Mouse (Mus musculus): ENCODE measurements around the gene Olfml3.

GRCm38 (mm10) chr3:103746711-103747110, 8.9 kb upstream of the Olfml3 start:
- TF ChIP-seq POLR2A (IDR thresholded peaks at IDR 0.05; ENCODE audit: insufficient read length, low read depth) (no peak), TCF3 (IDR thresholded peaks at IDR 0.05; ENCODE audit: insufficient read length, low read depth) (no peak), MYOD1 (IDR thresholded peaks at IDR 0.05; ENCODE audit: control insufficient read depth in 1 of 3, insufficient read length in 2 of 3, low read depth in 2 of 3) (no peak), TCF12 (IDR thresholded peaks at IDR 0.05; ENCODE audit: insufficient read depth, poor library complexity, severe bottlenecking) (no peak), POLR2AphosphoS2 (IDR thresholded peaks at IDR 0.05; ENCODE audit: insufficient read length, low read depth) (no peak), USF1 (IDR thresholded peaks at IDR 0.05; ENCODE audit: low read depth) (no peak), E2F4 (IDR thresholded peaks at IDR 0.05; ENCODE audit: insufficient read depth) (no peak), MYOG (IDR thresholded peaks at IDR 0.05; ENCODE audit: control insufficient read depth in 1 of 3, insufficient read depth in 1 of 3, insufficient read length in 2 of 3, low read depth in 2 of 3) (no peak), CEBPB (IDR thresholded peaks at IDR 0.05; ENCODE audit: insufficient read depth, poor library complexity, severe bottlenecking) (no peak)
